Mouse (Mus musculus): Measurements from ENCODE around the gene Nampt. TPM values are rescaled to one million over a fixed set of nuclear protein-coding genes. Genes with fewer than 3 reads are reported as not detected.
"Not testable (repeated sequence)": the region's sequence is repeated elsewhere in the genome, so short reads cannot be mapped to it uniquely, and the experiment has no call there.

Gene Nampt
- polyA plus RNA-seq, 1 experiment from 2014 or later = 21.8 TPM

- Histone ChIP-seq H3K9me3 (replicated peaks; ENCODE audit: control insufficient read depth, low read length) (no peaks in the 10 kb centered on the region), H3K27me3 (ENCODE audit: control insufficient read depth, insufficient read depth, low read length) (no peaks in the 10 kb centered on the region), H3K4me1 (ENCODE audit: control insufficient read depth, insufficient read depth, low read length) (no peaks in the 10 kb centered on the region), H3K27ac (ENCODE audit: low read length) (no peak overlapping the region), H3K36me3 (ENCODE audit: control insufficient read depth, insufficient read depth) (no peaks in the 10 kb centered on the region), H3K4me3 (ENCODE audit: low read length) (no peak overlapping the region), H3K9ac (ENCODE audit: low read length) (no peak overlapping the region), H3K4me2 (ENCODE audit: low read depth, low read length) (no peak overlapping the region)
- ATAC-seq (replicated peaks; ENCODE audit: extremely low read depth, insufficient read depth, low FRiP score) = no peak
- 89% methylated on average over 2 of the region's 2 CpGs for WGBS
Measured at GRCm38 (mm10) chr12:32886353-32886752, 67.0 kb downstream of the Nampt start.

GRCm38 (mm10) chr12:32888226-32888625, 68.9 kb downstream of the Nampt start:
- Histone ChIP-seq H3K27me3 (ENCODE audit: control insufficient read depth, insufficient read depth, low read length) (no peaks in the 10 kb centered on the region), H3K27ac (ENCODE audit: low read length) (no peak overlapping the region), H3K4me1 (ENCODE audit: control insufficient read depth, insufficient read depth, low read length) (no peaks in the 10 kb centered on the region), H3K9ac (ENCODE audit: low read length) (no peak overlapping the region), H3K4me2 (ENCODE audit: low read depth, low read length) (no peak overlapping the region), H3K36me3 (ENCODE audit: control insufficient read depth, insufficient read depth) (no peaks in the 10 kb centered on the region), H3K4me3 (ENCODE audit: low read length) (no peak overlapping the region), H3K9me3 (replicated peaks; ENCODE audit: control insufficient read depth, low read length) (no peaks in the 10 kb centered on the region)
- no peak for ATAC-seq (replicated peaks; ENCODE audit: extremely low read depth, insufficient read depth, low FRiP score)
- 84% methylated on average over 3 of the region's 3 CpGs for WGBS

- Histone ChIP-seq H3K4me2 (ENCODE audit: low read depth, low read length) (no peak overlapping the region), H3K4me3 (ENCODE audit: low read length) (no peak overlapping the region), H3K36me3 (ENCODE audit: control insufficient read depth, insufficient read depth) (no peaks in the 10 kb centered on the region), H3K27me3 (ENCODE audit: control insufficient read depth, insufficient read depth, low read length) (no peaks in the 10 kb centered on the region), H3K4me1 (ENCODE audit: control insufficient read depth, insufficient read depth, low read length) (no peaks in the 10 kb centered on the region), H3K27ac (ENCODE audit: low read length) (no peak overlapping the region), H3K9ac (ENCODE audit: low read length) (no peak overlapping the region), H3K9me3 (replicated peaks; ENCODE audit: control insufficient read depth, low read length) (no peaks in the 10 kb centered on the region)
- WGBS = 59% methylated on average over 5 of the region's 5 CpGs
- ATAC-seq (replicated peaks; ENCODE audit: extremely low read depth, insufficient read depth, low FRiP score) = no peak
Measured at GRCm38 (mm10) chr12:32889846-32890245, 70.5 kb downstream of the Nampt start.

GRCm38 (mm10) chr12:32890455-32890854, 71.1 kb downstream of the Nampt start:
- Histone ChIP-seq H3K9ac (ENCODE audit: low read length) (no peak overlapping the region), H3K4me3 (ENCODE audit: low read length) (no peak overlapping the region), H3K27me3 (ENCODE audit: control insufficient read depth, insufficient read depth, low read length) (no peaks in the 10 kb centered on the region), H3K36me3 (ENCODE audit: control insufficient read depth, insufficient read depth) (no peaks in the 10 kb centered on the region), H3K27ac (ENCODE audit: low read length) (no peak overlapping the region), H3K9me3 (replicated peaks; ENCODE audit: control insufficient read depth, low read length) (no peaks in the 10 kb centered on the region), H3K4me1 (ENCODE audit: control insufficient read depth, insufficient read depth, low read length) (no peaks in the 10 kb centered on the region), H3K4me2 (ENCODE audit: low read depth, low read length) (no peak overlapping the region)
- ATAC-seq (replicated peaks; ENCODE audit: extremely low read depth, insufficient read depth, low FRiP score) = no peak
- 40% methylated on average over 4 of the region's 4 CpGs for WGBS

GRCm38 (mm10) chr12:32891271-32891670, 71.9 kb downstream of the Nampt start:
- H3K9me3 ChIP-seq (replicated peaks; ENCODE audit: control insufficient read depth, low read length); H3K4me3 ChIP-seq (ENCODE audit: low read length); H3K4me2 ChIP-seq (ENCODE audit: low read depth, low read length); H3K9ac ChIP-seq (ENCODE audit: low read length); H3K36me3 ChIP-seq (ENCODE audit: control insufficient read depth, insufficient read depth); H3K27me3 ChIP-seq (ENCODE audit: control insufficient read depth, insufficient read depth, low read length); H3K4me1 ChIP-seq (ENCODE audit: control insufficient read depth, insufficient read depth, low read length); ATAC-seq (replicated peaks; ENCODE audit: extremely low read depth, insufficient read depth, low FRiP score); H3K27ac ChIP-seq (ENCODE audit: low read length): not testable (repeated sequence)
- WGBS = 84% methylated on average over 13 of the region's 13 CpGs

- Histone ChIP-seq H3K9me3 (replicated peaks; ENCODE audit: control insufficient read depth, low read length) (no peaks in the 10 kb centered on the region), H3K4me3 (ENCODE audit: low read length) (no peak overlapping the region), H3K27ac (ENCODE audit: low read length) (no peak overlapping the region), H3K9ac (ENCODE audit: low read length) (no peak overlapping the region), H3K36me3 (ENCODE audit: control insufficient read depth, insufficient read depth) (no peaks in the 10 kb centered on the region), H3K4me2 (ENCODE audit: low read depth, low read length) (no peak overlapping the region), H3K4me1 (ENCODE audit: control insufficient read depth, insufficient read depth, low read length) (no peaks in the 10 kb centered on the region; the same call in 1 of the 2 replicates), H3K27me3 (ENCODE audit: control insufficient read depth, insufficient read depth, low read length) (0 out of 2 replicates have a peak, but pooled peaks cover 3% of the 10 kb centered on the region)
- ATAC-seq (replicated peaks; ENCODE audit: extremely low read depth, insufficient read depth, low FRiP score) = no peak
- 42% methylated on average over 12 of the region's 12 CpGs for WGBS
Measured at GRCm38 (mm10) chr12:32893212-32893611, 73.9 kb downstream of the Nampt start.

GRCm38 (mm10) chr12:32895806-32896205, 76.5 kb downstream of the Nampt start:
- Histone ChIP-seq H3K4me1 (ENCODE audit: control insufficient read depth, insufficient read depth, low read length) (no peaks in the 10 kb centered on the region; the same call in 1 of the 2 replicates), H3K9ac (ENCODE audit: low read length) (no peak overlapping the region), H3K4me3 (ENCODE audit: low read length) (no peak overlapping the region), H3K4me2 (ENCODE audit: low read depth, low read length) (no peak overlapping the region), H3K27ac (ENCODE audit: low read length) (no peak overlapping the region), H3K36me3 (ENCODE audit: control insufficient read depth, insufficient read depth) (no peaks in the 10 kb centered on the region), H3K9me3 (replicated peaks; ENCODE audit: control insufficient read depth, low read length) (no peaks in the 10 kb centered on the region), H3K27me3 (ENCODE audit: control insufficient read depth, insufficient read depth, low read length) (0 out of 2 replicates have a peak, but pooled peaks cover 3% of the 10 kb centered on the region)
- ATAC-seq (replicated peaks; ENCODE audit: extremely low read depth, insufficient read depth, low FRiP score) = peak; percentile 37; the same call in 1 of the 2 replicates
- WGBS = 79% methylated on average over 1 of the region's 1 CpGs

GRCm38 (mm10) chr12:32896496-32896895, 77.2 kb downstream of the Nampt start:
- Histone ChIP-seq H3K27me3 (ENCODE audit: control insufficient read depth, insufficient read depth, low read length) (0 out of 2 replicates have a peak, but pooled peaks cover 3% of the 10 kb centered on the region), H3K4me3 (ENCODE audit: low read length) (no peak overlapping the region), H3K4me2 (ENCODE audit: low read depth, low read length) (no peak overlapping the region), H3K36me3 (ENCODE audit: control insufficient read depth, insufficient read depth) (no peaks in the 10 kb centered on the region), H3K9me3 (replicated peaks; ENCODE audit: control insufficient read depth, low read length) (no peaks in the 10 kb centered on the region), H3K4me1 (ENCODE audit: control insufficient read depth, insufficient read depth, low read length) (no peaks in the 10 kb centered on the region; the same call in 1 of the 2 replicates), H3K27ac (ENCODE audit: low read length) (no peak overlapping the region), H3K9ac (ENCODE audit: low read length) (no peak overlapping the region)
- ATAC-seq (replicated peaks; ENCODE audit: extremely low read depth, insufficient read depth, low FRiP score) = no peak
- WGBS = 47% methylated on average over 7 of the region's 7 CpGs

- ATAC-seq (replicated peaks; ENCODE audit: extremely low read depth, insufficient read depth, low FRiP score) = no peak
- H3K27ac ChIP-seq (ENCODE audit: low read length) = no peak overlapping the region
- 50% methylated on average over 13 of the region's 13 CpGs for WGBS
- H3K4me1 ChIP-seq (ENCODE audit: control insufficient read depth, insufficient read depth, low read length) = no peaks in the 10 kb centered on the region; the same call in 1 of the 2 replicates
- 0 out of 2 replicates have a peak, but pooled peaks cover 3% of the 10 kb centered on the region for H3K27me3 ChIP-seq (ENCODE audit: control insufficient read depth, insufficient read depth, low read length)
- no peaks in the 10 kb centered on the region for H3K36me3 ChIP-seq (ENCODE audit: control insufficient read depth, insufficient read depth)
- no peak overlapping the region for H3K4me2 ChIP-seq (ENCODE audit: low read depth, low read length)
- H3K9ac ChIP-seq (ENCODE audit: low read length) = no peak overlapping the region
- H3K4me3 ChIP-seq (ENCODE audit: low read length) = no peak overlapping the region
- H3K9me3 ChIP-seq (replicated peaks; ENCODE audit: control insufficient read depth, low read length) = no peaks in the 10 kb centered on the region
Measured at GRCm38 (mm10) chr12:32897199-32898120, 78.1 kb downstream of the Nampt start.
